Mouse (Mus musculus) E14TG2a.4 (cell line): ENCODE measurements around the gene Hcn3.

Experiments used
- CTCF ChIP-seq: conservative IDR thresholded peaks from 2 replicates; pipeline ENCODE4 v1.5.1; 2014; ENCODE audit warnings: low read length
- POU5F1 ChIP-seq: IDR thresholded peaks from 2 replicates; pipeline ENCODE4 v1.6.1; 2014; ENCODE audit warnings: low read length, borderline replicate concordance

DNA sequence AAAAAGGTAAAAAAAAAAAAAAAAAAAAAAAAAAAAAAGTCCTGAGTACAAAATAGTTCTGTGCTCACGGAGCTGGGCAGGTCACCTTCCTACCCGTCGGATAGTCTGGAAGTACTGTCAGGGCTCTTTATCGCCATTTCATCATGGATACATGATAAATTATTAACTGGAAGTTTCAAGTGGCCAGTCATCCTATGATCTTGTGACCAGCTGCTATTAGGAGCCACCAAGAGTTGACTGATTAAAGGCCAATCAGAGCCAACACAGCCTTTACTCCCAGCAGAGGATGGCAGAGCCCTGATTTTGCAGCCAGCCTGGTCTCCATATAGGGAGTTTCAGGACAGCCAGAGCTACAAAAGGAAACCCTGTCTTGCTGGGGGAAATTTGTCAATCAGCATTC, 46.9 kb downstream of the Hcn3 start:
- no peak for TF ChIP-seq CTCF
- no peak for TF ChIP-seq POU5F1
